Mouse (Mus musculus) c-Kit-positive CD71-positive TER-119-positive erythroid progenitor cells, embryonic 14.5 days (primary cell): ENCODE results near the gene Ddi2.

Experiments used
- DNase-seq: peaks from one replicate; pipeline ENCODE4 v3.0.0-alpha.2; 2013; ENCODE audit warnings: low spot score

The Ddi2 gene

GRCm38 (mm10) chr4:141694719-141695118 lies 28.5 kb downstream of the Ddi2 start:
- no peak for DNase-seq

- DNase-seq = no peak
Measured at GRCm38 (mm10) chr4:141688505-141688904, 34.7 kb downstream of the Ddi2 start.

DNA sequence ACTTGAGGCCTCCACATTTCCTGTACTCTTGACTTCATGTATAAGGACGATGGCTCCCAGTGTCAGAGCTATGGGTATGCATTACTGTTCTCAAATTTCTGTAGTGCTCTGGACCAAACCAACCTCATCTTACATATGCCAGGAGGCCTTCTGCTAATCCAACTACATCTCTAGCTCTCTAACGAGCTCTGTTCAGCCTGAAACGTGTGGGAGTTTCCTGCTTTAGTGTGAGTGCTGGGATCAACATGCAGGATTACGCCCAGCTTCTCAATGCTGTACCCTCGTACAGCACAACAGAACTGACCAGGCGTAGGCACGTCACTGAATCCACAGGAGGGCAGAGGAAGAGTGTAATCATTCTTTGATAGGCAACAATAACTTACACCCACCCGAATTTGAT lies 36.7 kb downstream of the Ddi2 start:
- no peak for DNase-seq

DNA sequence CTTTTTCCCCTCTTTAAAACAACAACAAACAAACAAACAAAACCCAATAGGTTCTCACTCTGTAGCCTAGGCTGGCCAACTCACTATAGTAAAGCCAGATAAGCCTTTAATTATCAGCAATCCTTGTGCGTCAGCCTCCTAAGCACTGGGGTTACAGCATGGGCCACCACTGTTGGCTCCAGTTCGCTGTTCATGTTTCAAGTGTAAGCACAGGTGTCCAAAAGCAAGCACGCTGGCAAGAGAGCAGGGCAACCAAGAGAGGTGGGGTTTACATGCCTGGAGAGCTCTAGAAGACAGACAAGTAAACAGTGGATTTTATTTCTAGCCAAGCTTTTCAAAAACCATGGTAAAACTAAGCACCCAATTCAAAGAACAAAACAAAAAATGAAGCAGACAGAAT lies 37.1 kb downstream of the Ddi2 start:
- DNase-seq = no peak

DNA sequence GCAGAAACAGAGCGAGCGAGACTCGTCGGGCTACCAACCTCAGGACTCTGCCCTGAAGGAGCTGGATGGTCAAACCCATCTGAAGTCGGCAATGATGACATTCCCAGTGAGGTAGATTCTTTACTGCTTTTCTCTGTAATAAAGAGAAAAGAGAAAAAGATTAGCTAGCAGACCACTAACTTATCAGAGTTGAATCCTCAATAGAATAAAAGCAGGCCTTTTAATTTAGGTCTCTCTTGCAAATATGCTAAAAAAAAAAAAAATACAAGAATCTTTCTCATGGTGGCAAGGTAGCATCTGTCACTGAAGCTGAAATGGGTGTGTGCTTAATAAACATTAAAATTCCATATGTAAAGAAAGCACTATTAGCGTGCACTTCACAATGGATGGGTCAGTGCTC lies 37.7 kb downstream of the Ddi2 start, which contains the start of gene Rsc1a1:
Rsc1a1 (minus strand) TSS at position 101 of the 400 bp plus-strand sequence.
- DNase-seq = no peak

DNA sequence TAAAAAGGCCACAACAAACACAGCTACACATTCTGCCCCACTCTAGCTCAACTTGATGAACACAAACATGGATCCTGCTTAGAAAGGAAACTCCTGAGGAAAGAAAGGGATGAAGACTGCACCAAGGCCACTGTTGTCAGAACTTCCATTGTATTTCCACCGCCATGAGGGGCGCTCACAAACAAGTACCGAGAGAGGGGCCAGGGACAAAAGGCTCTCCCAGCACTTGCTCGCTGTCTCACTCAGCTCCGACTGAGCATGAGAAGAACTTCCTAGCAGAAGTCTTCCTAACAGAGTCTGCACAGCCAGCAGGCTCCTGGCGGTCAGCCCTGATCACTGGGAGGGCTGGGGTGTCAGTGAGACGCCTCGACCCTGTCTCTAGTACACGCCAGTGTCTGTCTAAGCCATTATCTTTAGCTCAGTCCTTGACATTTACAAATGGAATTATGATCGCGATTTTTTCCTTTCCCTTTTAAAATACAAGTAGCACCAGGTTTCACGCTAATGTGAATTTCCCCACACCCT lies 40.5 kb downstream of the Ddi2 start:
- no peak for DNase-seq

DNA sequence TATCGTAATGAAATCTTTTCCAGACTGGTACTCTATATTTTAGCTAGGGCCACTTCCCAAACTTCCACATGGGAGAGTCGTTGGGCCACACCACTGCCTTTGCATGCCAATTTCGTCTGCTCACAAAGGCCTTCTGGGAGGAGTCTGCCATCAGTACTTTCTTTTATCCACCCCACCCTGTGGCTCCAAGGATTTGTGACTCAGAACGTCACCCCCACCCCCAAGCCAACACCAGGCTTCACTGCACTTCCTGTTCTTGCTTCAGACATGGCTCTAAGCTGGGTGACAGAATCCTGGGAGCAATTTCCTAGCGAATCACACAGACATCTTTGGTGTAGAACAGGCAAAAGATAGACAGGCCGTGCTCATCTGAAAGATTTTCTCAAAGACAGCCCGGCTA lies 41.5 kb downstream of the Ddi2 start:
- no peak for DNase-seq

- no peak for DNase-seq
Measured at GRCm38 (mm10) chr4:141680892-141681291, 42.3 kb downstream of the Ddi2 start.

DNA sequence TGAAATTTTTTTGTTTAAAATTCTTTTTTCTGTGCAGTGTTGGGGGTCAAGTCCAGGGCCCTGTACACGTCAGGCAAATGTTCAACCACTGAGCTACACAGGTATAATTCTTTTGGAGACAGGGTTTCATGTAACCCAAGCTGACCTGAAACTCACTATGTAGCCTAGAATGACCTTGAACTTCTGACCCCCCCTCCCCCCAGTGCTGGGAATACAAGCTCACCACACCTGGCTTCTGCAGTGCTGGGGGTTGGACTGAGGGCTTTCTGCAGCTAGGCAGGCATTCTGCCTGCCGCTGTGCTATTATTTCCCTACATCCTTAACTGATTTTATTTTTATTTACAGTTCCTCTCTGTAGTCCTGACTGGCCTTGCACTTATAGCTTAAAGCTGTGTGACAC lies 44.2 kb downstream of the Ddi2 start:
- no peak for DNase-seq

DNA sequence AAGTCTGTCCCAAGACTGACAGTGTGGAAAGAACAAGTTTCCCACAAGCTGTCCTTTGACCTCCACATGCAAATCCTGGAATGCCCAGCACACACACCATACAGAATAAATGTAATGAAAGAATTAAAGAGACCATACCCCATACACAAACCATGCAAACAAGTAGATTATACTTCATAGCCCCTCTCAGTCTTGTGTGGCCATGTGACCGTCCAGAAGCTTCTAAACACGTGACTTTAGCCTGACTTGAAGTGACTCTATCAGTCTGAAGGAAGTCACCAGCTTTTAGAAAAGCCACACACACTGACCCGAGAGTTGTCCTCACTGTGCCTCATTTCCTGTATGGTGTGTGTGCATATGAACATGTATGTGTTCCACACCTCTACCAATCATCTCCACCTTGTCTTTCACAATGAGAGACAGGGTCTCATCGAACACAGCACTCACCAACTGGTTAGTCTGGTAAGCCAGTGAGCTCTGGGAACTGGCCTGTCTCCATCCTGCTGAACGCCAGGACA lies 46.7 kb downstream of the Ddi2 start:
- no peak for DNase-seq

- no peak for DNase-seq
Measured at GRCm38 (mm10) chr4:141672325-141672724, 50.9 kb downstream of the Ddi2 start.

DNA sequence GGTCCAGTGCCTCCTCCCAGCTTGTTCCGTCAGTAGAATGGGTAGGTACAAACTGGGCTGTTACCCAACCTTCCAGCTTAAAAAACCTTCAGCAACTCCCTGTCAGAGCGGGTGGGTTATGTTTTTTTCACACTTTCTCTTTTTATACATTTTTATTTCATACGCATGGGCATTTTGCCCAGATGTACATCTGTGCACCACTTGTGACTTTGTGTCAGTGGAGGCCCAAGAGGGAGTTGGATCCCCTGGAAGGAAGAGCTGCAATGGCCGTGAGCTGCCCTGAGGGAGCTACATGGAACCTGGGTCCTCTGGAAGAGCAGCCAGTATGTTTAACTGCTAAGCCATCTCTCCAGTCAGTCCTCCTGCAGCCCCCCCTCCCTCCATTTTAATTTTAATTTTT lies 51.8 kb downstream of the Ddi2 start:
- DNase-seq = no peak

- no peak for DNase-seq
Measured at GRCm38 (mm10) chr4:141669898-141670712, 53.1 kb downstream of the Ddi2 start.

DNA sequence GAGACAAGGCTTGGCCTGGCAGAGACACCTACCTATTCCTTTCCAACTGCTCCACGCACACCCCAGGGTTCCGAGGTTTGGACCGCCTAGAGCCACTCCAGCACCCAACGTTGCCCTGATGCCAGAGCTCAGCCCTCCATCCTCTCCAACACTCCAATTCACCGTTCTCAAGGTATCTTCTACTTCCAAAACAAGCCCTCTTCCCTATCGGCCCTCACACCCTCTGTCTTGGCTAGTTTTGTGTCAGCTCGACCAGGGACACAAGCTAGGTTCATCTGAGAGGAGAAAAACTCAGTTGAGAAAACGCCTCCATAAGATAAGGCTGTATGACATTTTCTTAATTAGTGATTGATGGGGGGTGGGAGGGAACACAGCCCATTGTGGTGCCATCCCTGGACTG lies 58.4 kb downstream of the Ddi2 start, which contains the start of gene Plekhm2:
Plekhm2 (minus strand) TSS at position 101 of the 400 bp plus-strand sequence.
- DNase-seq = no peak

DNA sequence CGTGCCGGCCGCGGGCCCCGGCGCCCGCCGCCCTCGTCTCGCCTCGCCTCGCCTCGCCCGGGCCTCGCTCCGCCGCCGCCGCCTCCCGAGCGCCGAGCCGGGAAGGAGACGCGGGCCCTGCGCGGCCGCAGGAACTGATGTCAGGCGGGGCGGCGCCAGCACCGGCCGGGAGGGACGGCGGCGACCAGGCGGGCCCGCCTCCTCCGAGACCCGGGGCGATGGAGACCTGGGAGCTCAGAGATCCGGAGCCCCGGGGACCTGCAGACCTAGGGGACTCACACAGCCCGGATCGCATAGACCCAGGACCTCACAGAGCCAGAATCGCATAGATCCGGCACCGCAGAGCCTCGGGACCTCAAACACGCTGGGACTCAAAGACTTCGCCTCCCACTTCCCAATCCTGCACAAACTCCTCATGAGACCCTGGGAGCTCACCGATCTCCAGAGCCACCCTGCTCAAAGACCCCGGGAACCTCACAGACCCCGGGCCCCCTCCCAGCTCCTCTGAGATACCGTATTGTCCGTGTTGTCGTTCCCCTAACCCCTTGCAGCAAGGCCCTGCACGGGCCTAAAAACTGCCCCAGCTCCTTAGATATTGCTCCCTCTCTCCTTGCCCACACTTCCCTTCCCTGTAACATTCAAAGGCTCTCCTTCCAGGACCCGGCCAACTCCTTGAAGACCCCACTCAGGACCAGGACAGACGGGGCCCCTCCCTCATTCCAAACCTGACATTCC lies 59.0 kb downstream of the Ddi2 start:
- peak; percentile 50 for DNase-seq

DNA sequence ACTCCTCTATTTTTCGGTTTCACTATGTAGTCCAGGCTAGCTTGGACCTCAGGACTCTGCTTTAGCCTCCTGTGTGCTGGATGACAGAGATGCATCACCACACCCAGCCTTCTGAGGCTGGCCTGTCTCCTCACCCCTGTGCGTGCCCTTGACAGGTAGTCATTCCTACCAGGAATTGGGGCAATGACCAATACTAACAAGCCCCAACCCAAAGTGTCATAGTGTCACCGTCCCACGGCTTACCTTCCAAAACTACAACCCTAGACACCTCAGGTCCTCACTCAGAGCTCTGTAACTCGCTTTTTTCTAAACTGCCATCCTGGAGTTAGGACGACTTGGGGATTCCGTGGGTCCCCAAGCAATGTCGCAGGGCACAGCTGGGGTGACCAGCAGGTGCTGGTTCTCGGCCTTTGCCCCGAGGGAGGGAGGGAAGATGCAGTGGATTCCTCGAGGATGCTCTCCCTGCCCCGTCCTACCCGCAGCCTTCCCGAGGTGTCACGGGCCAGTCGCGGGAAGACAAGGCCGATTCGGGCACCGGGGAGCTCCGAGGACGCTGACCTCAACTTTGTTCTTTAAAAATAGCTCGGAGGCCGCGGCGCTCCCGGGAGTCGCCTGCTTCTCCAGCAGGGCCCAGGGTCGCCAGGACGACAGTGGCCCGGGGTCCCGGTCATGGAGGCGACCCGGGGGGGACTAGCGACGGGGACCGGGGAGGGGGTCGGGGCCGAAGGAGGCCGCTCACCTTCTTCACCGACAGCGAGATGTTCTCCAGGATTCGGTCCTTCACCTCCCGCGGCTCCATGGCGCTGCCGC lies 59.9 kb downstream of the Ddi2 start:
- DNase-seq = no peak

DNA sequence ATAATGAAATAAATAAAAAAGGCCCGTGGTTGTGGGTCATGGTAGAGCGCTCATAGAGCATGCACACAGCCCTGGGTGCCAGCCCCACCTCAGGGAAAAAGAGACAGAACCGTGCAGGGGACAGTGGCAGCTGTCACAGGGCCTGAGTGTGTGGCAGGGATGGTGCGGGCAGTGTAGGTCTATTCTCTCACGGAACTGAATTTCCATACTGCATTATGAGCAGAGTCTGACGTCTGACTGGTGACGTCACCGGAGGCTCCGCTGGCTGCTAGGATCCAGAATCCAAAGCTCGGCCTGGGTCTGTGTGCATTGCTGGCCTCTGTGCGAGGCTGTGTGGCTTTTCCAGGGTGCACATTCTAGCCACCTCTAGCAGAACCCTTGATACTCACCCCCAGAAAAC lies 62.3 kb downstream of the Ddi2 start:
- no peak for DNase-seq

GRCm38 (mm10) chr4:141659739-141660138 lies 63.5 kb downstream of the Ddi2 start:
- DNase-seq = no peak

DNA sequence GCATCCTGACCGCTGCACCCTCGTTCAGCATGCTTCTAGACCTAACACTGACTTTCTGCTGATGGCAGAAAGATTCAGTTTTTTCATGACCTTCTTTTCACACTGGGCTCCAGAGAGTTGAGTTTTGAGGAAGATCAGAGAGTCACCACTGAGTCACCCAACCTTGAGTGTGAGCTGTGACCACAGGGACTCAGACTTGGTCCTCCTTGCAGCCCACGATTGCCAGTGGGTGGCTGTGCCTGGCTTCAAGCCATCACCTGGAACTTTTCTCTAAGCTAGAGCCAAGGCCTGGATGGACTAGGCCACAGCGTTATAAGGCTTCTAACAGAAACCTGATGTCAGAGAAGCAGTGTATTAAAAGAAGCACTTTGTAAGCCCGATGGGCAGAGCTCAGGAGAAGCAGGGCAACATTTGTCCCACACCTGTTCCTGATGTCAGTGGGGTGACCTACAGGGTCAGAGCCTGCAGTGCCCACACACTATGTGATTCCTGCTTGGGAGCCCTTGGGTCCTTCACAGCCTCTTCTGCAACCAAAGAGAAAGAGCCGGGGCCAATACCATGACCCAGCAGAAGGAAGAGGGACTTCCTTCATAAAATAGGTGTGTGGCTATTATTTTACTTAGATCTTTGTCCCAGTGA lies 64.3 kb downstream of the Ddi2 start:
- DNase-seq = no peak

- no peak for DNase-seq
Measured at GRCm38 (mm10) chr4:141656932-141657331, 66.3 kb downstream of the Ddi2 start.

GRCm38 (mm10) chr4:141655908-141656608 lies 67.2 kb downstream of the Ddi2 start:
- DNase-seq = no peak
